Mouse (Mus musculus): ENCODE measurements at regions not wholly inside any gene's neighbourhood (a gene's known extent, or its start where the extent isn't known, plus 50 kb on each side); places are given as distances from the start of the nearest gene placed in this dataset.
"Not testable (repeated sequence)": the region's sequence is repeated elsewhere in the genome, so short reads cannot be mapped to it uniquely, and the experiment has no call there.

DNA sequence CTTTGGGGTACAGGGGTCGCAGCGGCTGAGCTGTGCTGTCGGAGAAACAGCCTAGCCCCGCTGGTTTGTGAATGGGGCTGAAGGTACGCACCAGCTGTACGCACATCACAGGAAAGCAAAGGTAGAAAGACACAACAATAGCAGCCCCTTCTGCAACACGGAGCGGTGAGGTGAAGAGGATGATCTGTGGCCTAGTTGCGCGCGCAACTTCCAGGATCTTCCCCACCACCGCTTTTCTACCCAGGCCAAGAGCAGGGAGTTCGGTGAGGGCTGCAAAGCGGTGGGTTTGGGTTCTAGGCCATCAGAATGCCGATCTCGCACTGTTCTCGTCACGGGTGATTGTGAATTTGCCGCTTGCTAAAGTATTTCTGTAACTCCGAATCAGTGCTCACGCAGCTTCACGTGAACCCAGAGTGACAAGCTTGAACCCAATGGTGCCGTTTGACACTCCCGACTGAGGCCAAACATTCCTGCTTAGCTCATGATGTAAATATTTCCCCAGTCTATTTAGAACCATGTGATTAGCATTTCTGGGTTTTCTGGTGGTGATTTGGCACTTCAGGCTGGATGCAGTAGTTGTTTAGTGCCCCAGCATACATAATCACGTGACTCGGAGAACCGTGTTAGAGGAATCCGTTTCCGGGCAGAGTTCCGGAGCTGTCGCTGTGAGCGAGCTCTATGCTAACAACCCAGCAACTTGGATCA, 54.7 kb downstream of the Cryaa start:
- no peak for DNase-seq (ENCODE audit: low read depth, low spot score)

DNA sequence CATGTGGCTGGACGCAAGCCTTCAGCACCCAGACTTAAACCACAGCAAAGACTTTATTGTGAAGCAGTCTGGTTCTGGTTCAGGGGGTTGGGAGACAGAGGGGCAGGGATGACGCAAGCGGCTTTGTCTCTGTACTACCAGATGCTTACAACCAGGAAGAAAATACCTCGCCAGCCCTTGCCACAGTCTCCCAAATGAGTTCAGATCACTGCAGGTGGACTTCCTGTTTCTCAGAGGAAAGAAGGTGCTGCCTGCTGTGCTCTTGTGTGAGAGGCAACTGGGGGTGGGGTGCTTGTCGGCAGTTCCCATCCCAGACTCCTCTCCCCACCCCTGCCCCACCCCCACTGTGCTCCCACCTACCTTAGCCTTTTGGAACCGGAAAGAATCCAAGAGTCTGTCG, 56.9 kb downstream of the Cryaa start:
- no peak for DNase-seq (ENCODE audit: low read depth, low spot score)

DNA sequence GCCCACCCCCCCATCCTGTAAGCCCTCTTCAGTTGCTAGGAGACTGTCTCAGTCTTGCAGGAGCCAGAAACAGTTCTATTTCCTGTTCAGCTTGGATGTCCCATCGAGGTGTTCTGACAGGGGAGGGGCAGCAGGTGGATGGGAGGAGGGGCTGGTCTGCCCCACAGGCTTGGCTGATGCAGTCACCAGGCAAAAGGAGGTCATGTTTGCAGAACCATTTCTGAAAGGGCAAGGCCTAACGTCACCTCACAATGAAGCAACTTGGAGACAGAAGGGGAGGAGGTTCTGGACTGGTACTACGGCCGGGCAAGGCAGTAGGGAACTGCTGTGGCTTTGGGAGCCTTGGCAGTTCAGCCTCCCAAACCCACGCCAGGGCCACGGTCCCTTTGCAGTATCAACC, 59.1 kb downstream of the Cryaa start:
- no peak for DNase-seq (ENCODE audit: low read depth, low spot score)

DNA sequence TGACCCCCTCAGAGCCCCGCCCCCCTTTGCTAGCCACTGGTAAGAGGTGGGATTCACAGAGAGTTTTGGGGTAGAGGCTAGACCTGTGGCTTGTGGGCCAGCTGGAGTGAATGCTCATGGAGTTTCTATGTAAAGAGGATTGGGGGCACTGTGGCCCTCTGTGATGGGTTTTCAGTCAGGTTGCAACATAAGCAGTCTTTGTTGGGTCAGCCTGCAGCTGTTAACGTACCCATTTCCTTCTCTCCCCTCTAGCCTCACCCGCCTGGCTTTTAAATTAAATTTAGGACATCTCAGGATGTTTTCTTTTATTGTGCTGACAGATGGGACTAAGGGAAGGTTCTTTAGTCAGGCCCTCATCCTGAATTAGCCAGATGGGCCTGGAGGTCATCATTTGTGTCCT, 60.6 kb downstream of the Cryaa start:
- DNase-seq (ENCODE audit: low read depth, low spot score), result no peak

DNA sequence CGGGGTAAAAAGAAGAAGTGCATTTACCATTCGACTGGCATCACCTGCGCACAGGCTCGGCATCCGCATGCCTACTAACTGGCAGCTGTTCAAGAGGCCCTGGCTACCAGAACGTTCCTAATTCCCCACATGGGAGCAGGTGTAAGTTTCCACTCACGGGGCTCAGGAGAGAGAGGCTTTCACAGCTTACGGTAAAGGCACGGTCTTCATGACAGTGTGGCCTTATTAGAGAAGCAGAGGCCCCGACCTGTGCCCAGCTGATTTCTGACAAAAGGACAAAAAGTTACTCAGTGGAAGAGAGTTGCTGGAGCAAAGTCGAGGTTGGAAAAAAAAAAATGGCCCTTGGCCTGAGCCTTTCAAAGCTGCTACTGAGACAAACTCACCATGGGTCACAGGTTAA, 62.0 kb downstream of the Cryaa start:
- DNase-seq (ENCODE audit: low read depth, low spot score), result no peak

DNA sequence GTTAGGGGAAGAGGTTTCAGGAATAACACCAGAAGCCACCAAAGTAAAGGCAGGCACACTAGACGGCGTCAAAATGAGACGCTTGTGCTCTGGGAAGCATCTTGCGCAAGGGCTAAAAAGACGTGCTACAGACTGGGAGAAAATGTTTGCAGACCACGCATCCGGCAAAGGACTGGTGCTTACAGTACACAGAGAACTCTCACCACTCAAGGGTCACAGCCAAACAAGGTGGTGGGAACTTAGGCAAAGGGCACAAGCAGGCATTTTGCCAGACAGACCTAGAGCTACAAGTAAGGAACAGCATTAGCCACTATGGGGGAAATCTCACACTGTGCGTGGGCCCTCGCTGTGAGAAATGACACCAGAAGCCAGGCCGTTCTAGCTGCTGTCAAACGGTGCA, 62.5 kb downstream of the Cryaa start:
- no peak for DNase-seq (ENCODE audit: low read depth, low spot score)

DNA sequence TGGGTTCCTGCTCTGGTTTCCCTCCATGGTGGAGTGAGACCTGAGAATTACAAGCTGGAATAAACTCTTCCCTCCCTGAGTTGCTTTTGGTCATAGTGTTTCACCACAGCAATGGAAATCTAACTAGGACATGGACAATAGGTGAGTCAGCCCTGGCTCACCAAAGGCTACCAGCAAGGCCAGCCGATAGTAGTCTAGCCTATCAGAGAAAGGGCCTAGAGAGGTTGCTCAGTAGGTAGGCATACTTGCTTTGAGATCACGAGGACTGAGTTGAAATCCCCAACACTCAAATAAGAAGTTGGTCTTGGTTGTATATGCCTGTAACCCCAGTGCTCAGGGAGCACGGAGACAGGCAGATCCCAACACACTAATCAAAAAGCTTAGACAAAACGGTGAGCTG, 66.0 kb downstream of the Cryaa start:
- no peak for DNase-seq (ENCODE audit: low read depth, low spot score)

DNA sequence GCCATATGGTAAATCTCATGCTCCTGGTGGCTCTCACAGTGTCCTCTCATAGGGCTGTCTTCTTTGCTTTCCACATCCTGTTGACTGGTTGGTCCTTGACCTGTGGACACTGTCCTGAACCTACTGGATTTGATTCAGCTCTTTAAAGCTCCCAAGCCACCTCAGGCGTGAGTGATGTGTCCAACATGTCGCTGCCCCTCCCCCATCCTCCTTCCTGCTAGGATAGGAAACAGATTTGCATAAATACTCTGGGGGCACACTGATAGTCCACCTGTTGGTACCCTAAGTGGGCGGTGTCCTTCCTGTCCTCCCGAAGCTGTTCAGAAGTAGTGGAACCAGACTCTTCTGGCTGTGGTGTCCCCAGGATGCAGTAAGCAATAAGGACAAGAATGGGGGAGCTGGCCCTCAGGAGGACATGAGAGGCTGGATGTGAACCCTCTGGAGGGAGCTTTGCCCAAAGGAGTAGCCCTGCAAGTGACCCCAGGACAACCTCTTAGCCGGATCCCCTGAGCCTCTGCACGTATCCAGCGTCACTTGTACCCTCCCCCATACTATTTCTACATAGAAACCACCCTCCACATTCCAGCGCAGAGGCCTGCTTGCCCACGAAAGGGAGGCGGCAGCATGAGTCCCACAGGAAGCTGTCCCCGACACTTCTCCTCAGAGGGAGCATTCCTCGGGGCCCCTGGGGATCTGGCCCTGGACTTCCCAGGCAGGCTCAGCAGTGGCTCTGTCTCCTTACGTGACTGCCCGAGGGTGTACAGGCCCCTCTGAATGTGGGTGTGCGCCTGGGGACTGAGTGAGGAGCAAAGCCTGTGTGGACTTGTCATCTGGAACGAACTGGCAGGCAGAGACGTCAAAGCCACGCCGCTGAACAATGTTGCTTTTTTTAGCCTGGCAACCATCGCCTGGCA, 68.8 kb downstream of the Cryaa start:
- DNase-seq (ENCODE audit: low read depth, low spot score), result no peak

DNA sequence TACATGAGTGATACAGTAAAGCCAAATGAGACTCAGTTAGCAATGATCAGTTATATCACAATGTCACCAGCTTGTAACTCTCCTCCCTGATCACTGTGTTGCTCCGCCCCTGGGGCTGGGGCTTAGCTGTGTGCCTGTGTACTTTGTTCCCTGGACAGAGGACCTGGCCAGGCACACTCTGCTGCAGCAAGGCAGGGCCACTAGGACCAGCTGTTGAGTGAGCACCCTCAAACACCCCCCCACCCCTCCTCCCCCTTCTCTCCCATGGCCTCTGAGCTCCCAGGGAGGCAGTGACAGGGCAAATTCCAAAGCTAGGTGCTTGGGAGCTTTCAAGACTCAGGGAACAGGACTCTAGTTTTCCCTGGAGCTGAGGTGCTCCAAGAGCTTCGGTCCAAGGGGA, 70.0 kb downstream of the Cryaa start:
- no peak for DNase-seq (ENCODE audit: low read depth, low spot score)

DNA sequence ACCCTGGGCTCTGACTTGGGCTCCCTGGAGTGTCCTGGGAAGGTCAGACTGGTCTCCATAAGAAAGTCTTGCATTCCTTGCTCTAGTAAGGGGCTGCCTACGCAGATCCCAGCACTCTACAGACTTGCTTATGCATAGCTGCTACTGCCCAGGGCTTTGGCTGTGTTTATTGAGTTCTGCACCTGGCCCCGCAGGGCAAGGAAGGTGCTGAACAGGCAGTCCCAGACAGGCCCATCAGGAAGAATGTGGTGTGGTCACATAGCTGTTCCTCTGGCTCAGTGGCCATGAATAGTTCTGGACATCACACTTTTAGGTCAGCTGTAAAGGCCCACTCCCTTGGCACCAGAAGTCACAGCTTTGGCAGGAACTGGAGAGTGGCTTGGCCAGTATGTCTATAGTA, 70.6 kb downstream of the Cryaa start:
- no peak for DNase-seq (ENCODE audit: low read depth, low spot score)

DNA sequence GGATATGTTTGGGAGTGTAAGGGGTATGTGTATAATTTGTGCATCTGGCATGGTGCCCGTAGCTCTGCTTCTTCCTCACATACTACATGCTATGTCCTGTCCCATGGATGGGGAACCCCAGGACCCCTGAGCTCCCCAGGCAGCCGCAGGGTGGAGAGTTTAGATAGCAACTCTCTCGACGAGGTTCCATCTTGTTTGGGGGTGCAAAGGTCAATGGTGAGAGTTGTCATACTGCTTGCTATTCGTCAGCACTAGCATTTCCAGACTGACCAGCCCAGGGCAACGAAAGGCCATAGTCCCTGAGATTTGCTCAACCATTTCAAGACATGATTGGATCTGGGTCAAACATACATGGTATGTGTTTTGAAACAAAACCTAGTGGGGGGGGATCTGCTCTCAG, 71.4 kb downstream of the Cryaa start:
- DNase-seq (ENCODE audit: low read depth, low spot score), result no peak

DNA sequence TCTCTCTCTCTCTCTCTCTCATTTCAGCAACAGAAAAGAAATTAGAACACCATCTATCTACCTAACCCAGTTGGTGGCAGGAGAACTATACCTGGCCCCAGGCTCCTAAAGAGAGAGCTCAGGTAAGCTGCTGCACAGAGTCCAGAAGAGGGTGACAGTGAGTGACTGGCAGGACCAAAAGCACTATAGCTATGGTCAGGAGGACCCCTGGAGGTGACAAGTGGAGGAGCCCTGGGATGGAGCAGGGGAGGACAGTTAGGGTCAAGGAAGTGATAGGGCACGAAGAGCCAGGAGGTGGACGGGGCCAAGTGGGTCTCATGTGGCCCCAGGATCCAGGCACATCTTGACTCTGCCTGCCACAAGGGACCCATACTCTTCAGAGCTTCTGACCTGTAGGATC, 73.7 kb downstream of the Cryaa start:
- no peak for DNase-seq (ENCODE audit: low read depth, low spot score)

DNA sequence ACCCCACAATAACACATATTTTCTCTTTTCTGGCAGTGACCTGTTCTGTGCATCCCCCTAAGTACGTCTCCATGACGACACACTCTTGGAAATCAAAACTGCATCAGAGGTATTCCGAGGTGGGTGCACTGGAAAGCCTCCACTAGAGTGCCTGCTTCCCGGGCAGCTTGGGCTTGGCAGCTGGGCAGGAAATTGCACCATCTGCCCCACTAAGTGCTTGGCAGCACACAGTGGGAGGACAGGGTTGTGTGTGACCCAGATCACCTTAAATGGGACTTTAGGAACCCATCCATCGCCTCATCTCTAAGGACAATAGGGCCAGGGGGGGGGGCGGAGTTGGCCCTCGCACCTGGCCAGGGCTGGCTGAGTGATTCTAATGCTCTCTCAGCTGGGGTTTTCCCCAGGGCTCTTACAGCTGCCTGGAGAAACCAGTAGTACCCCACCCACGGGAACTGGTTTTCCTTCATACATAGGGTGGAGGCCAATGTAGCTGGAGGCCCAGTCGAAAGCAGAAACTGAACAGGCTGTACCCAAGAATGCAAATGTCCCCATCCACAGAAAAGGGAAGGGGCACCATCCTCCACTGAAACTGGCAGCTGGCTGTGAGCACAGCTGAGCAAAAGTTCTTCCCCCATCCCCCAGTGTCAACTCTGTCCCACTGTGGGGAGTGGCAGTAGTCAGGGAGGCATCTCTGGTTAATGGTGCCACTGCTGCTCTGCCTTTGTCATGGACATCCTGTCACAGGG, 75.7 kb downstream of the Cryaa start:
- DNase-seq (ENCODE audit: low read depth, low spot score), result peak; percentile 59

DNA sequence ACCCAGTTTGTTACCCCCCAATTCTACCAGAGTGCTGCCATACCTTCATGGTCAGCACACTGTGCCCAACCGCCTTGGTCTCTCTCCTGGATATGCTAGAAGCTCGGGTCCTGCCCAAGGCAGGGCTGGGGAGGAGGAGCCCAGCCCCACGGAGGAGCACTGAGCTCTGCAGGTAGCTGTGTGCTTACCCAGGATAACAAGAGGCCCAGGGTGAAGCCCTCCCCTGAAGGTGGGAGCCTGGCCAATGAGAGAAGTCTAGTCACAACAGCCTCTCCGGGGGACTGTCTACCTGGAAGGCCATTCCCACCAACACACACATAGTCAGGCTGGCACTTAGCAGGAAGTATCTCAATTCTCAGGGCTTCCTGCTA, 76.2 kb downstream of the Cryaa start:
- no peak for DNase-seq (ENCODE audit: low read depth, low spot score)

DNA sequence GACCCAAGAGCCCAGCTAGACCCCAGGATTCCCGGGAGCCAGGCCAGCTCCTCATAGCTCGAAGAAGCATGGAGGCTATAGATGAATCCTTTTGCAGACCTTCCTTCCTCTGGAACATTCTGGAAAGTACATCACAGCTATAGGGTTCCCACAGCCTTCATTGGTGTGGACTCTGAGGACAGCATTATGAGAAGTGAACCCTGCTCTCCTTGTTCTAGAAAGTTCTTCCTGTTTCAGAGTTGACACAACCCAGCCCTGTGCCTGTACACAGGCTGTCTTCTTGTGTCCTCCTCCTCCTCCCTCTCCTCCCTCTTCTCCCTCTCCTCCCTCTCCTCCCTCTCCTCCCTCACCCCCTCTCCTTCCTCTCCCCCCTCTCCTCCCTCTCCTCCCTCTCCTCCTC, 82.9 kb downstream of the Cryaa start:
- no peak for DNase-seq (ENCODE audit: low read depth, low spot score)

DNA sequence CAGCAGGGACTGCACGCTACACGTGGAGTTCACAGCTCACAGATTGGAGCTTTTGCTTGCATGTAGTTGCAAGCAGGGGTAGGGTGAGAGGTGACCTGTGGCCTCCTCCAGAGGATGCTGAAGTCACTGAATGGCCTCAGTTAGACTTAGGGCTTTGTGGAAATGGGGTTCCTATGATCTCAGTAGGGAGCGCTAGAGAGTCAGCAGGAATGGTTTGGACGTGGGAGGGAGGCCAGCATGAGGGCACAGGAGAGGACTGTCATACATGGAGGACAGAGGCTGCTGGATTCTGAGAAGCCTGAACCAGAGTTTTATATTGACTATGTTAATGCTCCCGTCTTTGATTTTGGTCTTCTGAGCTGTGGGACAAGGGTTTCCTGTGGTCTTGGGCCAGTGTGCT, 85.5 kb downstream of the Cryaa start:
- peak; percentile 20 for DNase-seq (ENCODE audit: low read depth, low spot score)

DNA sequence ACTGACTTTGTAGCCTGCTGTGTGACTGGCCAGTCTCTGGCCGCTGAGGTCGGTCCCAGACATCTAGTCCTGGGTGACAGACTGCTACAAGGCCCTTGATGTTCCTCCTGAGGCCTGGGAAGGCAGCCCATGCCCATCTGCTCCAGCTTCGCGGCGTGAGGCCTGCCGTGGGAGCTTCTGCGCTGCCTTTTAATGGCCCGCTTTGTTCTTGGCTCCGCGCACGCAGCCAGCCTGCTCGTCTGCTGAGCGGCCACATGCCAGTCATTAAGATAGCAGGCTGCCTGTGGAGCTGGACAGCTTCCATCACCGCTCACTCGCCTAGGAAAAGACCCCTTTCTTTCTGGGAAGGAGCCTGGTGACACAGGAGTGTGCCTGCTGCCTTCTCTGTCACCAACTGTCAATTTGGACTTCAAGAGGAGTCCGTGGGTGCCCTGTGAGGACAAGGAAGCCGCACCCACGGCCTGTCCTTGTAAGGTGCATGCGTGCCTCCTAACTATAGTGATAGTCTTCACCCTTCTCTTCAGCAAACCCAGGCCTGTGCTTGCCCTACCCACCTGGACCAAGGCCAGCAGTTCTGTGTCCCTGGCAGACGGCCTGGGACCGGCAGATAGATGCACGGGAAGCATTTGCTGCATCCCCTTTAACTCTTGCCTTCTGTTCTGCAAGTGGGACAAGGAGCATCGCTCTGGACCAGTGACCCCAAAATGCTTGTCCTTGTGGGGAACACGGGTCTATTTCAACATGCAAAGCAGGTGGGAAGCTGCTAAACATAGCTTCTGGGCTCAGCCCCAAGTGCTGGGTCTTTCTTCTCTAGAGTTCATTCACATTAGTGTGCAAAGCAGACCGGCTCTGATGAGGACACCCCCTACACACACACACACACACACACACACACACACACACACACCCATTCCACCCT, 88.6 kb downstream of the Sik1 start:
- DNase-seq (ENCODE audit: low read depth, low spot score), result no peak

DNA sequence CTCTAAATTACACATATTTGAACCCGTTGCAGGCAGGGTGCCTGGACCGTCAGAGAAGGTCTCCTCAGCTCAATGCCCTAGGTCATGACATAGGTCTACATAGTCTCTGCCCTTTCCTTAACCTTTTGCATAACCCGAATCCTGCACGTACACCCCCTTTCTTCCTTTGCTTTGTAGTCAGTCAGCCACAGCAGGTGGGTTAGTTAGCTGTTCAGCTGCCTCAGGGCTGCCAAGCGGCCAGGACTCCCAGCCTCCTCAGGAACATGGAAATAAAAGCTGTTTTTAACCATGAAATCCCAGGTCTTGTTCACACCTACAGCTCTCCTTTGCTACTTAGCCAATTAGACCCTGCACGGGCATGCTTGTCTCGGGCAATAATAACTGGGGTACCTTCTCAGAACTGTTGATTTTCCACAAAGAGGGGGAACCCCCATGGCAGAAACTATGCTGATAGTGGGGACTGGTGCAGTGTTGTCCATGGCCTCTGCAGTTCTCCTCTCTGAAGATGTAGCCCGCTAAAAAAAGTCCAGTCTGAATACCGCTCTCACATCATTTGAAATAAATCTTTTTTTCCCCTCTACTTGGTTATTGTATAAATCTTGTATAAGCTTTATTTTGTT, 83.3 kb downstream of the Sik1 start:
- no peak for DNase-seq (ENCODE audit: low read depth, low spot score)

DNA sequence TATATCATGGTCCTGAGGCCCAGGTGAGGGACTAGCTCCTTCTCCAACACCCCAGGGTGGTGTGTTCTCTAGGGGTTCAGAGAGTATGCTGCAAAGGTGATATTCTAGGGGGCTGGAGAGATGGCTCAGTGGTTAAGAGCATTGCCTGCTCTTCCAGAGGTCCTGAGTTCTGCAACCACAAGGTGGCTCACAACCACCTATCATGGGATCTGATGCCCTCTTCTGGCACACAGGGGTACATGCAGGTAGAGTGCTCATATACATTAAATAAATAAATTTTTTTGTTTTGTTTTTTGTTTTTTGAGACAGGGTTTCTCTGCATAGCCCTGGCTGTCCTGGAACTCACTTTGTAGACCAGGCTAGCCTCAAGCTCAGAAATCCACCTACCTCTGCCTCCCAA, 81.7 kb downstream of the Sik1 start:
- not testable (repeated sequence) for DNase-seq (ENCODE audit: low read depth, low spot score)

DNA sequence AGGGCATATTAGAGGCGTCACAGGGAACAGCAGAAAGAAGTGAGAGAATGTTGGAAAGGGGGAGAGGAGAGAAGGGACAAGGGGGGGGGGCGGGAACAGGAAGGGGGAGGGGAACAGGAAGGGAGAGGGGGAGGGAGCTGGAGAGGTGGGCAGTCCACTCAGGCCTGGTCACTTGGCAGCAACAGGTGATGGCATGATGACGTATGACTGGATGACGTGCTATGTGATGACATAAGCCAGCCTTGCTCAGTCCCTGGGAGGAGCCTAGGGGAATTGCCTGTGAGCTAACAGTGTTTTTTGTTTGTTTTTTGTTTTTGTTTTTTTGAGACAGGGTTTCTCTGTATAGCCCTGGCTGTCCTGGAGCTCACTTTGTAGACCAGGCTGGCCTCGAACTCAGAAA, 80.6 kb downstream of the Sik1 start:
- DNase-seq (ENCODE audit: low read depth, low spot score), result no peak

DNA sequence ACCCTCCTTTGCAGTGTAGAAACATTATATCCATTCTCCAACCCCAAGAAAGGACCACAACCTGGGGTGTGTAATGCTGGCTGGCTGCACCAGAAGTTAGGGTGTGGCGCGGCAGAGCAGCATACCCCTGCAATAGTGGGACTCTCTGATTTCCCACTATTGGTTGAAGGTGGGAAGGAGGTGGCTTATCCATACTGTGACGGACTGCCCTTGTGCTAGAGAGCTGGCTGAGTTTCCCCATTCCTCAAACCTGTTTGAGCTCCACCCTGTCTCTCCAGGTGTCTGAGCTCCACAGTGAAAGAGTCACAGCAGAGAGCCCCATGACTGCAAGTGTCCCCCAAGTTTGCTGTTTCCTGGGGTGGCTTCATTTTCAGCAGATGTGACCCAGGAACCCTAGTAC, 79.6 kb downstream of the Sik1 start:
- DNase-seq (ENCODE audit: low read depth, low spot score), result no peak

Data from skeletal muscle tissue, adult 2 months (tissue).